Mouse (Mus musculus) spleen, postnatal 10 days (tissue): Measurements from ENCODE around the gene Tjp3.
"Not testable (repeated sequence)": the region's sequence is repeated elsewhere in the genome, so short reads cannot be mapped to it uniquely, and the experiment has no call there.

Experiments used
- DNase-seq, 2 experiments: peaks; one replicate each; pipeline ENCODE4 v3.0.0; 2021 to 2022; ENCODE audit warnings: low spot score in 2 of 2

The Tjp3 gene

GRCm38 (mm10) chr10:81234206-81234605 lies 57.2 kb downstream of the Tjp3 start:
- DNase-seq: no peak

DNA sequence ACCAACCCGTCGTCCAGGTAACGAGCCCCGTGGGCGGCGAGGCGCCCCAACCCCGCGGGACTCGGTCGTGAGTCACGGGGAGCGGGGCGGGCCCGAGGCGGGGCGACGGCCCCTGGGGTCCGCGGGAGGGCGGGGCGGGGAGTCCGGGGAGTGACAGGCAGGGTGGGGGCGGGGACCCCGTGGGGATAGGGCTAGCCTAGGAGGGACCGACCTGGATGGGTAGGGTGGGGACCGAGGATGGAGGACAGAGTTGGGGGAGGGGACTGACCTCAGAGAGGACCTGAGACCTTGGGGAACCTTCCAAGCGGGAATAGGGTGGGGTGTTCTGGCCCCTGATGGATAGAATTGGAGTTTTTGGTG lies 58.2 kb downstream of the Tjp3 start:
- no peak for DNase-seq

GRCm38 (mm10) chr10:81232580-81233225 lies 58.7 kb downstream of the Tjp3 start, which contains the start of gene Zfr2:
Zfr2 (plus strand) TSS chr10:81233155.
- peak; percentile 74 to 94 for DNase-seq

DNA sequence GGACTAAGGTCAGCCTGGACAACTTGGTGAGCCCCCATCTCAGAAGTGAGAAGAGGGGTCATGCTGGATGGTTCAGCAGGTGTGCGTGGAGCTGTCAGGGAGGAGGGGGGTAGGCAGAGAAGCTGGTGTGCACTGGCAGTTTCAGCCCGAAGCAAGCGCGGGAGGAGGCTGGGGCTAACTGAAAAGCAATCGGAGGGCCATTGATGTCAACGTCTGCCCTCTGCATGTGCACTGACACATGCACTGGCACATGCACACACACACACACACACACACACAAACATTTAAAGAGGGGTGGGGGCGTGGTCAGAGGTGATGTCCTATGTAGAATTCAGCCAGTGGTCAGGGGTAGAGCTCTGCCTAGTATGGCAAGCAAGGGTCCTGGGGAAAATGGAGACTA lies 59.9 kb downstream of the Tjp3 start:
- DNase-seq: no peak

DNA sequence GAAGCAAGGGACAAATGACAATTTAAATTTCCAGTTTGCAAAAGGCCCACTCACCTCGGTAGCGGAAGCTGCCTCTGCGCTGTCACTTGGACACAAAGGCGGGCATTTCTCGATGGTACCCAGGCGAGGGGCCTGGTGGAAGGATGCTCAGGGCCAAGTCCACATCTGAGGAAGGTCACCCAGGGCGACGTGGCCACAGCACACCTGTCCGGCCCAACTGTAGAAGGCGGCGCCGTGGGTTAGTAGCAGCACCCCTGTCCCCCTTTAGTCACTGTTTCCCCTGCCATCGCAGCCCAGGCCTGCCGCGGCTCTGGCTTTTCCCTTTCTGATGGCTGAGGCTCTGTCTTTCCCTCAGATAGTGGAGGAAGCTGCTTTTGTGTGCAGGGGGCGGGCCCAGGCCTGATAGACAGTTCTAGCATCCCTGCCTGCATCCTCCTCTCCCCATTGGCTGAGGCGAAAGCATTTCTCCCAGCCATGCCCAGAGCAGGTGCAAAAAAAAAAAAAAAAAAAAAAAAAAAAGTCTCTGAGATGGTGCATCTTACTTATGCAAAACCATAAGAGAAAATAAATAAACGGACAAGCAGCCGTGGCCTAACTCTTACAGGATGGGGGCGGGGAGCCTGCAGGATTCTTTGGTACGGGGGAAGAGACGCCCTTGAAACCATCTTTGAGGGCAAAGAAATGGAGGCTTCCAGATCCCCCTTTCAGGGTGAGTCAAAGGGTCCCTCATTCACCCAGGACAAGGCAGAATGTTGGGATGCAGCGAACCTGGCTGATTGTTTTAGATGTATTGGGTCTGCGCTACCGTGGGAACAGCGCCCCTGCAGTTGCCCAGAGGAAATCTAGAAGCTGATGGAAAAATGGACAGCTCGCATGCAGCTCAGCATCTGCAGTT lies 60.7 kb downstream of the Tjp3 start, which contains the start of gene Atcay:
Gene Atcay (minus strand): TSS at position 396 of the 895 bp plus-strand sequence.
- no peak for DNase-seq

DNA sequence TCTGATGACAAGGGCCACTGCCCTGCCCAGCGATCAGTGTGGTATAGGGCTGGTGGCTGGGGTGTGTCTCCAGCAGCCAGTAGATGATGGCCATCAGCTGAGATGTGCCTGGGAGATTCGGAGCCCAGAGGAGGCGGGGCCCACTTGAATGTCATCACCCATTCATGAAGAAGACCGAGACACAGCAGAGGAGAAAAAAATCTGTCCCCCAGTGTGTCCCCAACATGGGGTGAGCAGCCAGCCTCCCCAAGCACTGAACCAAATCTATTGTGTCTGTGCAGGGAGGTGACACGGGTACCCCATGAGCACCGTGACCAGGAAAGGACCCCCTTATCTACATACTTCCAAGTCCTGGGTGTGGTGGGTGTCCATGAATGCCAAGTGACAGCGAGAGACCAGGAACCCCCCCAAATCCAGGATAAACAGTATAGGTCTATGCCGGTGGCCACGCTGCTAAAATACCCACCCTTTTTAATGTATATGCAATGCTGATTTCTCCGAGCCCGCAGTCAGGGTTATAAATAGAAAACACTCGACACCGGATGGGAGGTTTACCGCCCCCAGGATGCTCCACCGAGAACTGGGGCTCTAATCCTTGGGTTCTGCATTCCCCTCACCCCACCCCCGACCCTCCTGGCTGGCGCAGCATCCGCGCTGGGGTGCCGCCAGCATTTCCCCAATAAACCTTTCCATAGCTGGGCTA lies 61.5 kb downstream of the Tjp3 start:
- DNase-seq: no peak

DNA sequence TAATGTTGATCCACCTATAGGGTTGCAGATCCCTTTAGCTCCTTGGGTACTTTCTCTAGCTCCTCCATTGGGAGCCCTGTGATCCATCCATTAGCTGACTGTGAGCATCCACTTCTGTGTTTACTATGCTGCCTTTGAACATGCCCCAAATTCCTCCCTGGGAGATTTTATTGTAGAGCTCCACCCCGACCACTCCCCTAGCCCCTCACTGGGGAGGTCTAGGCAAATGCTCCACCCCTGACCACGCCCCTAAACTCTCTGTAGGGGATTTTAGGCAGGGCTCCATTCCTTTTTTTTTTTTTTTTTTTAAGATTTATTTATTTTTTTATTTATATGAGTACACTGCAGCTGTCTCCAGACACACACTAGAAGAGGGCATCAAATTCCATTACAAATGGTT lies 67.7 kb downstream of the Tjp3 start:
- DNase-seq: not testable (repeated sequence)
